Mouse (Mus musculus) stomach, embryonic 16.5 days (tissue): Measurements from ENCODE around the gene Nccrp1. TPM values are rescaled to one million over a fixed set of nuclear protein-coding genes. Genes with fewer than 3 reads are reported as not detected.
A peak's percentile ranks its signal among the peaks of the same experiment; 100 is the strongest.

Source experiments
- ATAC-seq: fragments of 200-750 bp; cut with Nextera tagmentation; 2 replicates; pipeline ENCODE4 v1.8.0; 2017; ENCODE audit warnings: moderate number of reproducible peaks, moderate TSS enrichment; ENCODE audit not compliant: insufficient read depth, low FRiP score
- H3K27ac ChIP-seq: fragments of 300-500 bp; sonication (generic); 2 replicates; pipeline ENCODE4 v1.5.1; 2014; ENCODE audit warnings: low read length
- H3K27me3 ChIP-seq: fragments of 300-500 bp; sonication (generic); 2 replicates; pipeline ENCODE4 v1.6.1; 2014; ENCODE audit warnings: low read length, control low read depth, mixed read lengths; ENCODE audit not compliant: control insufficient read depth, insufficient read depth
- H3K36me3 ChIP-seq: fragments of 300-500 bp; sonication (generic); 2 replicates; pipeline ENCODE4 v1.6.1; 2014; ENCODE audit warnings: low read length; ENCODE audit not compliant: control insufficient read depth, insufficient read depth
- H3K4me1 ChIP-seq: fragments of 300-500 bp; sonication (generic); 2 replicates; pipeline ENCODE4 v1.6.1; 2014; ENCODE audit warnings: low read length, control low read depth, mixed read lengths; ENCODE audit not compliant: control insufficient read depth, insufficient read depth
- H3K4me2 ChIP-seq: fragments of 300-500 bp; sonication (generic); 2 replicates; pipeline ENCODE4 v1.6.1; 2014; ENCODE audit warnings: low read depth, low read length, mixed read lengths
- H3K4me3 ChIP-seq: fragments of 300-500 bp; sonication (generic); replicated peaks from 2 replicates; pipeline ENCODE4 v1.5.1; 2014; ENCODE audit warnings: mild to moderate bottlenecking, low read length
- H3K9ac ChIP-seq: fragments of 300-500 bp; sonication (generic); 2 replicates; pipeline ENCODE4 v1.6.1; 2014; ENCODE audit warnings: low read length
- H3K9me3 ChIP-seq: fragments of 300-500 bp; sonication (generic); replicated peaks from 2 replicates; pipeline ENCODE4 v1.6.1; 2016; ENCODE audit warnings: low read length, control low read depth; ENCODE audit not compliant: control insufficient read depth
- WGBS: fragments of 180-500 bp; shearing (Covaris S2); extraction: QIAGEN DNeasy Blood & Tissue Kit; methylation state at CpG from one replicate; pipeline ENCODE4 v1.1.7; 2014; 5-methylcytosine and 5-hydroxymethylcytosine counted together
- polyA plus RNA-seq: library from polyadenylated mRNA; unstranded; fragments of >200 nt; fragmentation: Nextera tagmentation; extraction: Ambion mirVana; gene quantifications from 2 replicates; pipeline ENCODE4 v1.2.1, GENCODE M21; 2015

Nccrp1 gene
- polyA plus RNA-seq, 1 experiment from 2014 or later: 19.7 TPM

DNA sequence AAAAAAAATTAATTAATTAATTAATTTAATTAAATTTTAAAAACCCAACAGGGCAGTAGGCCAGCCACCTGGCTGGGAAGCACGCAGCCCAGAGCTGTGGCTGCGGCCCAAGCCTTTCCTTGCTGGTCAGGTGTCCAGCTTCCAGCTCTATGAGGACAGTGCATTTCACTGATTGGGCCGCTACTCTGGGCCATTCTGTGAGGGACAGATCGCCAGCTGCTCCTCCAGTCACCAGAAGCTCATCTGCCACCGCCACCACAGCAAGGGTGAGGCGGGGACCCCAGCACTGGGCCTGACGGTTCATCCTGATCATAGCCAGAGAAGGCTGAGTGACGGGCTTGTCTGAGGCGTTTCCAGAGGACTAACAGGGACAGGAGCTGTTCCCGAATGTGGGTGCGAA lies 14.9 kb upstream of the Nccrp1 start:
- no peak overlapping the region for H3K4me3 ChIP-seq
- H3K4me1 ChIP-seq: peaks cover 11% of the 10 kb centered on the region; the same call in 1 of the 2 replicates
- H3K9ac ChIP-seq: no peak overlapping the region
- no peak for ATAC-seq
- 91% methylated on average over 11 of the region's 11 CpGs for WGBS
- H3K4me2 ChIP-seq: no peak overlapping the region
- H3K27ac ChIP-seq: no peak overlapping the region
- peaks cover 25% of the 10 kb centered on the region for H3K36me3 ChIP-seq
- no peaks in the 10 kb centered on the region for H3K27me3 ChIP-seq
- H3K9me3 ChIP-seq: no peaks in the 10 kb centered on the region

DNA sequence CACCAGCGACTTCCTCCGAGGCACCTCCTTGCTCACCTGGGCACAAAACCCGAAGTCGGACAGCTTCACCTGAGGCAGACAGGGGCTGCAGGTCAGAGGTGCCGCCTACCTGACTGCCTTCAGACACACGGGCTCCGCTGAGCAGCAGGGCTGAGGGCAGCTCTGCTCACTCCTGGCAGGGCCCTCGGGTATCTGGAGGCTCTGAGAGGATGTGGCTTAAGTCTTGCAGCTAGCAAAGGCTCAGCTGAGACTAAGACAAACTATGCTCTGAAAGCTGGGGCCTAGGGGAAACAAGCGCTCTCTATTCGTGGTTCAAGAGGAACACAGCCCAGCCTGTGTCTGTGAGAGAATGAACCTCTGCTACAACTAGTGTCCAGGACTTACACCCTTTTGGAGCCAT lies 13.8 kb upstream of the Nccrp1 start:
- H3K36me3 ChIP-seq: peaks cover 21% of the 10 kb centered on the region
- no peak overlapping the region for H3K4me3 ChIP-seq
- WGBS: 91% methylated on average over 10 of the region's 10 CpGs

DNA sequence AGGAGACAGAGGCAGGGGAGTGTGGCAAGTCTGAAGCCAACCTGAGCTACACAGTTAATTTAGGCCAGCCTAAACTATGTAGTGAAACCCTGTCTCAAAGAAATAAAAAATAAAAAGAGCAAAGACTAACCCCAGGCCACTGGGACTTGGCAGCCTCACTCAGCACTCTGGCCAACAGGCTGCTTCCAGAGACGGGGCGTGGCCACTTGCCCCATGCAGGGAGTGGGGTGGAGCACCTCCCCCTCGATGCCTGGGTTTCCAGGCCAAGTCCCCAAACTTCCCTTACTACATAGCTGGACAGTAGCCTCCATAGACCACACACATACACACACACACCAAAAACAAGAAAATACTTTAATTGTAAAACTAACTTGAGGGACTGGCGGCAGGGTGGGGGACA lies 11.4 kb upstream of the Nccrp1 start:
- 51% methylated on average over 4 of the region's 4 CpGs for WGBS
- no peaks in the 10 kb centered on the region; the same call in 1 of the 2 replicates for H3K36me3 ChIP-seq

More for the DNA sequence above, 13.8 kb upstream of the Nccrp1 start:
- Histone ChIP-seq H3K9me3 (no peaks in the 10 kb centered on the region), H3K9ac (no peak overlapping the region), H3K4me2 (no peak overlapping the region), H3K27me3 (no peaks in the 10 kb centered on the region), H3K4me1 (peaks cover 19% of the 10 kb centered on the region), H3K27ac (no peak overlapping the region)
- ATAC-seq: no peak

DNA sequence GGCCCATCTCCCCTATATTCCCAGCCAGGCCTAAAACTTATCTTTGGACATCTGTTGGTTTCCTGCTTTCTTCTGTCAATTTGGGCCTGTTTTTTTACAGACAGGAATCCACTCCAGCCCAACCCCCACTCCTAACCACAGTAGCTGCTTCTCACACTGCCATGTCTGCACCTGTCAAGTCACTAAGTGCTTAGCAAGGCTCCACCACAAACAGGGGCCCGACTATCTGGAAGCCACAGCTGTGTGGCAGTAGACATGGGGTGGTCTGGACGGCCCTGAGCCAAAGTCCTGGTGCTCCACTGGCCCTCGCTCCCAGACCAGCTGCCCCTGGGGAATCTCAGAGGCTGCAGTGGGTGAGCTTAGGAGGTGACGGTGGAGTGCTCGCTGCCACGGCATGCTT lies 10.7 kb upstream of the Nccrp1 start:
- H3K4me2 ChIP-seq: no peak overlapping the region
- no peak for ATAC-seq
- H3K27ac ChIP-seq: no peak overlapping the region; the same call in 1 of the 2 replicates
- WGBS: 71% methylated on average over 6 of the region's 6 CpGs
- no peaks in the 10 kb centered on the region for H3K9me3 ChIP-seq
- peaks cover 19% of the 10 kb centered on the region for H3K4me1 ChIP-seq
- no peak overlapping the region for H3K9ac ChIP-seq
- no peaks in the 10 kb centered on the region; the same call in 1 of the 2 replicates for H3K36me3 ChIP-seq
- H3K27me3 ChIP-seq: no peaks in the 10 kb centered on the region
- no peak overlapping the region for H3K4me3 ChIP-seq

More for the DNA sequence above, 11.4 kb upstream of the Nccrp1 start:
- Histone ChIP-seq H3K4me2 (no peak overlapping the region), H3K9ac (no peak overlapping the region), H3K4me3 (no peak overlapping the region), H3K27ac (peak overlapping the region; percentile 53; the same call in 1 of the 2 replicates), H3K4me1 (peaks cover 19% of the 10 kb centered on the region), H3K9me3 (no peaks in the 10 kb centered on the region), H3K27me3 (no peaks in the 10 kb centered on the region)
- peak; percentile 63 for ATAC-seq

DNA sequence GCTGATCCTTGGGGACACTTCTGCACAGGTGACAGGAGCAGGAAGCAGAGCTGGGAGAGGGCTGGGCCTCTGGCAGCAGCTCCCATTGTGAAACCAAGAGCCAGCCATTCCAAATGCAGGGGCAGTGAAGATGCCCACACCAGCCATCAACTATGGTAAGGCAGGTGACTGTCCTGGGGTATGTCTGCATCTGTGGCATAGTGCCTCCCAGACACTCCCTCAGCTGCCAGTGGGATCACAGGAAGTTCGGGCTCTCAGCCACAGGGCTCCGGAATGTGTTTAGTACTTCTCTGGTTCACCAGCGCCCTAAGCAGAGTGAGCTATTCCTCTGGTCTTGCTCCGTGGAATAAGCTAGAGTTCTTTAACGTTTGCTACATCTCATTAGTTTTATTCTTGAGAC lies 10.0 kb upstream of the Nccrp1 start:
- H3K9me3 ChIP-seq: no peaks in the 10 kb centered on the region
- peaks cover 19% of the 10 kb centered on the region for H3K4me1 ChIP-seq
- 58% methylated on average over 5 of the region's 5 CpGs for WGBS
- H3K4me2 ChIP-seq: no peak overlapping the region
- no peak overlapping the region for H3K4me3 ChIP-seq
- H3K27ac ChIP-seq: peak overlapping the region; percentile 59; the same call in 1 of the 2 replicates
- no peak overlapping the region for H3K9ac ChIP-seq
- no peaks in the 10 kb centered on the region for H3K27me3 ChIP-seq
- no peak for ATAC-seq
- H3K36me3 ChIP-seq: no peaks in the 10 kb centered on the region; the same call in 1 of the 2 replicates

DNA sequence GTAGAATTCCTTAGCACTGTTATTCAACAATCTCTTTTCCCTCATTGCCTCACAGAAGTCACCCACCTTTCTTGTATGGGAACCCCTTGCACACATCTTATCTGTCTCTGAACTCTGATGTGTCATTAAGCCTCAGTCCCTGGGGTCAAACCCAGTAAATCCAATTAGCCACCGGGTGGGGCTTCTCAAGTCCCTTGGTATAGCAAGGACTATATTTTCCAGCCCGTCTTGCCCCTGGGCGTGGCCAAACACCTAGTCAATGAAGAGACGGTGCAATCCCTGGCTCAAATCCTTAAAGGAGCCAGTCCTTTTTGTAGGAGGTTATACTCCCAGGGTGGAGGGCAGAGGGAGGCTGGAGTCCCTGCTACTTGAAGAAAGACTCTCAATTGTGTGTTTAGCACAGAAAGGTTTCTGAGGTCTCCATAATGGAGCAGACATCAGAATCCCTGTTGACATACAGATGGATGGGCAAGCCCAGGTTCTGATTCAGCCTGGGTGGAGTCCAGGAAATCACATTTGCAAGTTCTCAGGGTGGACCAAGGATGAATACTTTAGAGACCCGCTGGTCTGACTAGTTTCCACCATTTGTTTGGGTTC lies 9.0 kb upstream of the Nccrp1 start:
- H3K27me3 ChIP-seq: no peaks in the 10 kb centered on the region
- WGBS: 8% methylated on average over 5 of the region's 5 CpGs
- no peak overlapping the region for H3K9ac ChIP-seq
- no peaks in the 10 kb centered on the region; the same call in 1 of the 2 replicates for H3K36me3 ChIP-seq
- H3K4me2 ChIP-seq: no peak overlapping the region
- no peak overlapping the region for H3K4me3 ChIP-seq
- H3K9me3 ChIP-seq: no peaks in the 10 kb centered on the region
- peaks cover 19% of the 10 kb centered on the region for H3K4me1 ChIP-seq
- ATAC-seq: no peak
- peak overlapping the region; percentile 59 for H3K27ac ChIP-seq

DNA sequence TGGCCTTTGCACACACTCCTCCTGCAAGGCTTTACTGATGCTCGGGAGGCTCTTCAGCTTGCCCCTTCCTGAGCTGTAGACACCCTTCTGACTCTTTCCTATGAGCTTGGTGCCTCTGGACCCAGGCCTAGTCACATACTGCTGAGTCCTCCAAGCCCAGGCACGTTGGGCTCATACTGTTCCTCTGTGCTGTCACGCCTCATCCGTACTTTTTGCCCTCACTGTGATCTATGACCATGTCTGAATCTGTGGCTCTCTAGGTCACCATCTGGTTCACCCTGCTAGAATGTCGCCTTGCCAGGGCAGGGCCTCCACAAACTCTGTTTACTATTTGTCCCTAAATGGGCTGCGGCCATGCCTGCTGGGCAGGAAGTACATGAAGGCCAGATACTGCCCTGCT lies 6.0 kb upstream of the Nccrp1 start:
- ATAC-seq: no peak
- Histone ChIP-seq H3K27ac (no peak overlapping the region; the same call in 1 of the 2 replicates), H3K4me1 (peaks cover 8% of the 10 kb centered on the region), H3K4me2 (no peak overlapping the region), H3K9ac (no peak overlapping the region), H3K27me3 (no peaks in the 10 kb centered on the region), H3K36me3 (no peaks in the 10 kb centered on the region), H3K4me3 (no peak overlapping the region), H3K9me3 (no peaks in the 10 kb centered on the region)
- WGBS: 79% methylated on average over 6 of the region's 6 CpGs

DNA sequence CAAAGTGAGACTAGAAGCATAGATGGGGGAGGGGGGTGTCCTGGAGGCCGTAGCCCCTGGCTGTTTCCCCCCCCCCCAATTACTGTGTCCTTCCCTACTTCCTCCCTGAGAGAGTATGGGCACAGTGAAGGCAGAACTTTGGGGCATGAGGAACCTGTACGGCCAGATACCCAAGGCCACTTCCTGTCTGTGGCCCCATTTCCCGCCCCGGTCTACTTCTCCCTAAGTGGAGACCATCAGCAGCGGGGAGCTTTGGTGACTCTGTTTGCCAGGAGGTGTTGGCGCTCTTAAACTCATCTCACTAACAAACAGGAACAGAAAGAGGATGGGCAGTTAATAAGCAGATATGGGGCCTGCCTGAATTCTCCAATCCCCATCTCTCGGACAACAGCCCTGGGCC lies 574 bp upstream of the Nccrp1 start:
- H3K27ac ChIP-seq: no peak overlapping the region
- H3K27me3 ChIP-seq: peaks cover 27% of the 10 kb centered on the region
- H3K9me3 ChIP-seq: no peaks in the 10 kb centered on the region
- ATAC-seq: no peak
- no peak overlapping the region for H3K4me2 ChIP-seq
- no peak overlapping the region for H3K4me3 ChIP-seq
- H3K9ac ChIP-seq: no peak overlapping the region
- H3K4me1 ChIP-seq: peaks cover 8% of the 10 kb centered on the region; the same call in 1 of the 2 replicates
- H3K36me3 ChIP-seq: no peaks in the 10 kb centered on the region
- 62% methylated on average over 7 of the region's 7 CpGs for WGBS

DNA sequence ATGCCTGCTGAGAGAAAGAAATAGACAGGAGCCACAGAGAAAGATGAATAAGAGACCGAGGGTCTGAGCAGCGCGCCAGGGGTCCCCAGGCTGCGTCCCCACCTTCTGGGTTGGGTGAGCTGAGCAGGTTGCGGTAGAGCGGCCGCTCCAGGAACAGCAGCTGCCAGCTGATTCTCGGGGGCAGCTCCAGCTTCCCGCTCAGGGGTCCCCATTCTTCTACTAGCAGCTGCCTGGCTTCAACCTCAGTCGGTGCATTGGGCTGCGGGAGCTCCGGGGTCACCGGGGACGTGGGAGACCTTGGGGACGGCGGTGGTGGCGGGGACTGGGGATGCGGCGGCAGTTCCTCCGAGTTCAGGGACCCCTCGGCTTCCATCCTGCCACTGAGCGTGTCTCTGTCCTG lies 405 bp downstream of the Nccrp1 start:
- Histone ChIP-seq H3K9ac (peak overlapping the region; percentile 31; the same call in 1 of the 2 replicates), H3K9me3 (no peaks in the 10 kb centered on the region), H3K4me3 (peak overlapping the region; percentile 26), H3K4me2 (peak overlapping the region; percentile 43), H3K27ac (no peak overlapping the region), H3K4me1 (peaks cover 8% of the 10 kb centered on the region; the same call in 1 of the 2 replicates), H3K27me3 (peaks cover 27% of the 10 kb centered on the region), H3K36me3 (no peaks in the 10 kb centered on the region)
- no peak for ATAC-seq
- 2% methylated on average over 22 of the region's 22 CpGs for WGBS
